Mouse (Mus musculus): ENCODE results near the gene Fn1.

GRCm38 (mm10) chr1:71609916-71610315, 43.1 kb downstream of the Fn1 start:
- no peak for TF ChIP-seq CTCF (IDR thresholded peaks at IDR 0.05; ENCODE audit: borderline replicate concordance, insufficient read depth, low read length)
- no peak for TF ChIP-seq POLR2A (IDR thresholded peaks at IDR 0.05; ENCODE audit: low read depth, low read length)
